Mouse (Mus musculus): ENCODE results near the gene Letm1.

- TF ChIP-seq CTCF (conservative IDR thresholded peaks at IDR 0.05; ENCODE audit: insufficient read depth, insufficient read length, low read depth, low read length) (no peak), POLR2A (IDR thresholded peaks at IDR 0.05; ENCODE audit: low read depth, low read length) (no peak)
Observed at GRCm38 (mm10) chr5:33730516-33730915, 52.1 kb downstream of the Letm1 start.

Measured in kidney, adult 2 months (tissue).